Mouse (Mus musculus) gastrocnemius, postnatal 36 days (tissue): ENCODE measurements at regions not wholly inside any gene's neighbourhood (a gene's known extent, or its start where the extent isn't known, plus 50 kb on each side); places are given as distances from the start of the nearest gene placed in this dataset.
A peak's percentile ranks its signal among the peaks of the same experiment; 100 is the strongest.
"Not testable (repeated sequence)": the region's sequence is repeated elsewhere in the genome, so short reads cannot be mapped to it uniquely, and the experiment has no call there.

Experiments
- DNase-seq, 2 experiments: peaks; one replicate each; pipeline ENCODE4 v3.0.0; 2022
- intact Hi-C: fragments of 180-260 bp; cut with DNase I; formaldehyde crosslinking; loops from one replicate; pipeline ENCODE4 v1.15.1; 2025

DNA sequence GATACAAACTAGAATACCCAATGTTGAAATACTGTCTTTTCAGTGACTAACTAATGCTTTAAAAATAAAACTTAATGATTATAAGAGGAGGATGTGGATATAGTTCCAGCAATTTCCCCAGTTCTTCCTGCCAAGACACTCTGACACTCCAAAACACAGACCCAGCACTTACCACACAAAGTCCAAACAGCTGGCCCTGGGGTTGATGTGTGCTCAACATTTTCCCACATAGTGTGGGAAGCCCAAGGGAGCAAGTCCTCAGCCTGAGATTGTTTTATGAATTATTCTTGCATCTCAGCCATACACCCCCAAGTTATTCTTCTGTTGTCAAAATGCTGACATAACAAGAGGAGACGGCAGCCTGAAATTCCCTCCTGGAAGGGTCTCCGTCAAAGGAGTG is 187.5 kb upstream of the Gm21897 start:
- intact Hi-C loops, result no loop called here
- peak in 1 of 2 experiments; percentile 7 for DNase-seq

DNA sequence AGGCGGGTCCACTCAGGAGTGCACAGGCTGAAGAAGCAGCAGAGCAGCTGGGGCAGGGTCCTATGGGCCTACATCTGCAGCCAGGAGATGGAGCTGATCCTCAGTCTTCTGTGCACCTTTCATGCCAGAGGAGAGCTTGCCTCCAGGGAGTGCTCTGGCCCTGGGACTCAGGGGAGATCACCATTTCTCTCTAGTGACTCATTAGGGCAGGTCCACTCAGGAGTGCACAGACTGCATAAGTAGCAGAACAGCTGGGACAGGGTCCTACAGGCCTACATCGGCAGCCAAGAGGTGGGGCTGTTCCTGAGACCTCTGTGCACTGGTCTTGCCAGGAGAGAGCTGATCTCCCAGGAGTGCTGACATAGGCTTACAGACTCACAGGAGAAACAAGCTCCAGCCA is 159.4 kb upstream of the Gm21897 start:
- DNase-seq, result no peak
- intact Hi-C loops, result no loop called here

DNA sequence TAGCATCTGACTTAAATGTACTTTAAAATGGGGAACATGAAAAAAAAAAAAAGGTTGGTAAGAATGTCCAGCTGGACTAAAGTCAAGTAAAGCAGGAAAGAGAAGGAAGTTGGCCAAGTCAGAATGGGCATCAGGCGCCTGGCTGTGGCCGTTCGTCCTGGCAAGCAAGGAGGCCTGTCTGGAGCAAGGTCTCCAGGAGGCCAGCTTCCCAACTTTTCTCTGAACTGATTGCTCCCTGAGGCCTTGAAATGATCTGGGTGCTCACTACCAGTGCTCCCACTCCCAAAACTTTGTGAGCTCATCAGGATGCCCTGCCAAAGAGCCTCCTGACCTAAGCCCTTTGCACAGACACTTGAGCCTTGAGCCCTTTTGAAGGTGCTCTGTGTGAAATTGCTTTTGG is 141.7 kb upstream of the Gm21897 start:
- DNase-seq, result peak in 1 of 2 experiments; percentile 5
- intact Hi-C loops, result no loop called here

DNA sequence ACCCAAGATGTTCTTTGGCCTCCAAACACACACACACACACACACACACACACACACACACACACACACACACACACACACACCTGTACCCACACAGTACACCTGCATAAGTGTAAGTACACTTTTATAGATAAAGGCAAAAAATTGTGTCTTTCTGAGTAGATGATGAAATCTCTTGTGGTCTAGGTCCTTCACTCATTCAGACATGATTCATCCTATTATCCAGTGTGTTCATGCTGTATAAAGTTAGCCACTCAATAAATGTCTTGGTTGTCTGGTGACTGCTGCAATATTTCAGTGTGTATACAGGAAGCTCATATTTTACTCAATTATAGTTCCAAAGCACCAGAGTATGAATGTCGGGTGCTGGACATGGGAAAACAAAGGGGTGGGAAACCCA is 131.5 kb upstream of the Gm21897 start:
- DNase-seq, result no peak
- intact Hi-C loops, result no loop called here

DNA sequence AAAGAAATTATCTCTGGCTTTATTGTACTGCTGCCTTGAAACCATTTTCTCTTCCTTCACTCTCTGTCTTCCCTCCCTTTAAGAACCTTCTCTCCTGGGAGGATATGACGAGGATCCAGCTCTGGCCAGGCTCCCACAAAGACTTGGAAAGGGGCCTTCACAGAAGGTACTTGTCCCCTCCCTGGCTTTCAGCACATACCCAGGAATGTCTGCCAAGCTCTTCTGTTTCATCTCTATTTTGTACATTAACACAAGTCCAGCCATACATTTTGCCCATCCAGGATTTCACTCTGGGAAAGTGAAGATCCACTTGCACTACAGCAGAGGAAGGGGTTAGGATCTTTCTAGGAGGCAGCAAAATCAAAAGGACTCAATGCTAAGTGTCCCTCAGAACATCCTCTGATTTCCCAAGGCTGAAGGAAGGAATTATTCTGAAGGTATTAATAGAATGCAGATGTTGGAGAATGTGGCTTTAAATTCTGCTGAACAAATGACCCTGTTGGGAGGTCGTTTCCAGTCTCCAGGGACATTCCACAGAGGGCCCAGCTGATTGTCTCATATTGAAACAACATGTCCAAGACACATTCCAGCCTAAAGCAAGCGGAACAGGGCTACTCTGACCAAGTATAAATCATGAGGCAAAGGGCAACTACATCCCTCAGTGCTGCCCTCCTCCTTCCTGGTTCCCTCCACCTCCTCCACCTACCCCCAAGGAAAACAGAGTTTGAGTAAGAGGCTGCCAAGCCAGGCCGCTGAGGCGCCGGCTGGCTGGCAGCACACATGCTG is 122.1 kb upstream of the Gm21897 start:
- intact Hi-C loops, result no loop called here
- DNase-seq, result peak; percentile 29 to 34

DNA sequence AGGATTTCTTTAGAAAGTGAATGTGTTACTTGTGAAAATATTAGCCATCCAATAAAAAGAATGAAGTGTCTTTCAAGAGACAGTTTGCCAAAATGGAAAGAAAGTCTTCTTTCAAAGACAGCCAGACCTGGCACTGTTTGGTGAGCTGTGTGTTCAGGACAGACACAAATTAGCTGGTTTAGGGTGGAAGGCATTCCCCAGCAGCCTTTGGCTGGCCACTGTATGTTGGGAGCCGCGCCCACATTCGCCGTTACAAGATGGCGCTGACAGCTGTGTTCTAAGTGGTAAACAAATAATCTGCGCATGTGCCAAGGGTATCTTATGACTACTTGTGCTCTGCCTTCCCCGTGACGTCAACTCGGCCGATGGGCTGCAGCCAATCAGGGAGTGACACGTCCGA is 121.3 kb upstream of the Gm21897 start:
- DNase-seq, intact Hi-C loops: not testable (repeated sequence)

DNA sequence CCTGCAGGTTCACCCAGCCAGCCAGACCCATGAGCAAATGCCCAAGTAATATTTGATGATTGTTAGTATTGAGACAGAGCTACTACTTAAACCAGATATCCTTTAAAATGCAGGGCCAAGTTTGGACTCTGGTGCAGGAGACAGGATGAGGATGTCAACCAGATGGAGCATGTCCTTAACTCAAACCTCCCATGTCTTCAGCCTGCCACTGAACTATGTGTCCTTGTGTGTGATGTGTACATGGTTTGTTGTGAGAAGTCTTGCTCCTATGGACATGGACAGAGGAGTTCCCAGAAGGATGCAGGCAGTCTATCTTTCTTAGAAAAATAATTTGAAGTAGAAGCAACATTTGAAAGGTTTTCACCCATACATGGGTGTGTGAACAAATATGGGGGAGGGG is 120.4 kb upstream of the Gm21897 start:
- intact Hi-C loops, result no loop called here
- DNase-seq, result no peak

DNA sequence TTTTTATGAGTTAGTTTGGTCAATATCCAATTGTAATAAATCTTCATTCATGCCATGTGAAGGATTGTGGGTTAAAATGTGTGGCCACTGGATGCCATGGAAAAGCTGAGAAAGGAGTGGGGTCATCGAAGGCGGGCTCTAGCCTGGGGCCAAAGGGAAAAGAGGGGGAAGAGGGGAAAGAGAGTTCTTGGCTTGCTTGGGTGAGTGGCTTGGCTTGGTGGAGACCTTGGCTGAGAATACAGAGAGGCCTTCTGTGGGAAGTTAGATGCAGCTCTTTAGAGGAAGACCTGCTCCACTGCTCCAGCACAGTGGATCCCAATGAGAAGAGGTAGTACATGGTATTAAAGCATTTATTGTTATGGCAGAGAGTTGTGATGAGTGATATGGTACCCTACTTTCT is 101.3 kb upstream of the Gm21897 start:
- intact Hi-C loops, result no loop called here
- DNase-seq, result peak in 1 of 2 experiments; percentile 10

DNA sequence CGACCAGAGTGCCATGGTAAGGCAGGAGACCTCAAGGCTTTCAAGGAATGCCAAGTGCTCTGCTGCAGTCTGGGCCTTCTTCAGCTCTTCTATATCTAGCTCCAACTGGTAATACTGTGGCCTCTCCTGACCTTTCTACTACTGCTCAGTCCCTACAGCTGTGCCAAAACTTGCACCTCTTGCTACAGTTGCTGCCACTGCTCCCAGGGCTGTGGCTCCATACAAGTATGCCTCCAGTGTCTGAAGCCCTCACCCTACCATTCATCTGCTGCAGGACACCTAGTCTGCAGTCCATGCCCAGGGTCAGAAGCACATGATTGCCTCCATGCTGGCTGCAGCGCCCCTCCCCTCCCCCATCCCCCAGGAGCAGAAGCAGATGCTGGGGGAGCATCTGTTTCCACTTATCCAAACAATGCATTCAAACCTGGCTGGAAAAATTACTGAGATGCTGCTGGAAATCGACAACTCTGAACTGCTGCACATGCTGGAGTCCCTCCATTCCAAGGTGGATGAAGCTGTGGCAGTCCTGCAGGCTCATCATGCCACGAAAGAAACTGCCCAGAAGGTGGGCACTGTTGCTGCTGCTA is 96.2 kb upstream of the Gm21897 start:
- no peak for DNase-seq
- intact Hi-C loops, result no loop called here

DNA sequence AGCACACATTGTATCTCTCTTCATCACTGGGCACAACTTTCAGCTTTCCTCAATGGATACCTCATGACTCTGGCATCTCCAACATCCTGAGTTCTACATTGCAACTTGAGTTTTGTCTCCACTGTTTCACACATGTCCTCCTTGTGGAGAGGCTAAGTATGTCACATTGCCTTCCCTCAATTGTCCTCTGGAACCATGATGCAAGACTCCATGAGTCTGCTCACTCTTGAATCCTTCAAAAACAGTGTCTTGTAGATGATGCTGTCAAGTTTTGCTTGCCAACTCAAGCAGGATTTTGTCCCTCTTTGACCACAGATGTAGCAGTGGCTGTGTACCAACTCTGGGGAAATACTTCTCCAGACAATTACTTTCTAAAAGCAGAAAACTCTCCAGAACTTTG is 79.4 kb upstream of the Gm21897 start:
- DNase-seq, result no peak
- intact Hi-C loops, result no loop called here

DNA sequence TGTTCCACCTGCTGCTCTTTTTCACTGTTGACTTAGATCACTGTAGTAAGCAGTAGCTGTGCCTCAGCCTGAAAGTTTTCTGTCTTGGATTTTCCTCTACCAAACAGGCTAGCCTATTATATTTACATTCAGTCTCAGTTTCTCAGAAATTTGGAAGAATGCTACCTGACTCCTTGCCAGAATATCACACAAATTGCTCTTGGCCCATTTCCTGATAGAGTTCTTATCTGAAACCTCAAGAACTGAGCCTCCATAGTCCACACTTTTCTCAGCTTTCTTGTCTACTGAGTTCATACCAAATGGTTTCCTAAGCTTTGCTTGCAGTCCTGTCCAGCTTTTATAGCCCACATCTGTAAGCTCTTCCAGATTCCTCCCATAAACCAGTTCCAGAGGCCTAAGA is 78.8 kb upstream of the Gm21897 start:
- intact Hi-C loops, result no loop called here
- DNase-seq, result no peak

DNA sequence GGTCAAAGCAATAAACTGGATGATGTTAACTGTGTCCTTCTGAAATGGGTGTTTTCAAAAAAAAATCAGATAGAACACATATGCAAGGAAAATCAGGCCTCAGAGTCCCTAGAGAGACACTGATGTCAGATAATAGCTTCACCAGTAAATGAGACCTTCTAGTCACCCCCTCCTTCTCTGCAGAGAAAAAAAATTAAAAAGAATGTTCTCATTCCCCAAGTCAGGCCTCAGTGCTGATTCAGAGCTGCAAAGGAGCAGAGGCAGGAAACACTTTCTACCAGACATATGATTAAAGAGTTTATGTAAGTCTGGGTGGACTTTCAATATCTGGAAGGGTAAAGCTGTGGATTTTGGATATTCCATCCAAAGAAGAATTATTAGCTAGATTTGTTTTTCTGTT is 67.1 kb upstream of the Gm21897 start:
- intact Hi-C loops, result no loop called here

DNA sequence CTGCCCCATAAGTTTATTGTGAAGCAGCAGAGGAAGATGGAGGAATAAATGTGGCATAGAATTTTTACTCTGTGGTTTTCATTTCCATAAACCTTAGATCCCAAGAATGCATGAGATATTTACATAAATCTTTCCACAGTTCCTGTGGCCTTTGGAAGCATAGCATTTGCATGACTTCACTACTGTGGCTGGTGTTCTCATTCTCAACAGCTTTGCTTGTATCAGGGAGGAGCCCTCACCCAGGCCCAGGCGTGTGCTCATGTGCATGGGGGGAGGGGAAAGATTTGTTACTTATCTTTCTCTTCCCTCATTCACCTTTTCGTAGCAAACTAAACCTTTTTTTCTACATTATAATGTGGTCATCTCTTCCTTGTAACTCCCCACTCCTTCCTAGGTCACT is 65.6 kb upstream of the Gm21897 start:
- intact Hi-C loops, result no loop called here
- no peak for DNase-seq

More for the DNA sequence above, 67.1 kb upstream of the Gm21897 start:
- no peak for DNase-seq

DNA sequence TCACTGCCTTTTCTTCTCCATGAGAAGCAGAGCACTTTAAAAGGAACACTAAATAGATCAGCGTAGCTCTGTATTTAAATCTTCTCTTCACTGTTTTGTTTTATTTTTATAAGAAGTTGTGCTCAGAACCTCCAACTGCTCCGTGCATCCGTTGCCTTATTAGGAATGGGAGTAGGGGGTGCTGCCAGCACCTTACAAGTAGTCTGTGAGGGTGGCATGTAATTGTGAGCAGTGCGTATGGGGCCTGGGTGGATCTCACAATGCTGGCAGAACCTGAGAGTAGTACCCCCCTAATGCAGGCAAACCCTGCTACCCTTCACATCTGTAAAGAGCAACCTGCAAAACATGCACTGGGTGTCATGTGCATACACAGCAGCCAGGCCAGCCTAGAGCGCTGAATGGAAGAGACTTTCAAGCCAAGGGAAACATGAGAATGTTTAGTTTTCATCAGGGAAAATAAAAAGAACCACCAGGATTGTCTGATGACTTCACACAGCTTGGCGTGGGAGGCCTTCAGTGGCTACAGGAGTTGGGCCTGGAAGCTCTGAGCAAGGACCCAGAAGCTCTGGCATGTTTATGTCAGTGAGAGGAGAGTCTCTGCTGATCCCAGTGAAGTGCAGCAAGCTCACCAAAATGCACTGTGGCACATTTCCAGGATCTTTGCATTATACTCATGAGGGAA is 64.5 kb upstream of the Gm21897 start:
- intact Hi-C loops, result no loop called here
- DNase-seq, result no peak

DNA sequence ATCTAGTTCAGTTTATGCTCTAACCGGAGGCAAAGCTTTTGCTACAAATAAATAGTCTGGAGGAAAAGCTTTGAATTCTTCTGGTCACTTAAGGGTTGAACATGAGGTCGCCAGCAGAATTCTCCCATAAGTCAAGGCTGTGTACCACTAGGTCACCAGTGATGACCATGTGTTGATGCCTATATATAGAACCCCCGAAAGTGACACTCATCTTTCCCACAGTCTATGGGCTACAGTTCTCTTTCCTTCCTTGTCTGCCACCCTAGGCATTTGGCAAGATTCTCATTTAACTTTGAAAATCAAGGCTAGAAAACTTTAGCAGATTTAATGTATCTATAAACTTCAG is 63.9 kb upstream of the Gm21897 start:
- no peak for DNase-seq
- intact Hi-C loops, result no loop called here

DNA sequence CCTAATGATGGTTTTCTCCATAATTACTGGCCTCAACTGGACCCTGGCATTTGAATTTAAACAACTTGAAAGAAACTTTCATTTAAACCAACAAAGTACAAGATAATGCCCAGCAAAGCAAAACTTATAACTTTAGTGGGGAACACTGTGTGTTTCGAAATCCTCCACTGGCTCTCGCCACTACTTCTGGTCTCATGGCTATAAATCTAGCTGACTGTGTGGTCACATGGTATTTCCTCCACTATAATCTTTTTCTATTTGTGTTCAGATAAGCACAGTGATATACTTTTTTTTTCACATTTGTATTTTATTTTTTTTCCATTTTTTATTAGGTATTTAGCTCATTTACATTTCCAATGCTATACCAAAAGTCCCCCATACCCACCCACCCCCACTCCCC is 62.6 kb upstream of the Gm21897 start:
- intact Hi-C loops, result no loop called here
- no peak for DNase-seq

DNA sequence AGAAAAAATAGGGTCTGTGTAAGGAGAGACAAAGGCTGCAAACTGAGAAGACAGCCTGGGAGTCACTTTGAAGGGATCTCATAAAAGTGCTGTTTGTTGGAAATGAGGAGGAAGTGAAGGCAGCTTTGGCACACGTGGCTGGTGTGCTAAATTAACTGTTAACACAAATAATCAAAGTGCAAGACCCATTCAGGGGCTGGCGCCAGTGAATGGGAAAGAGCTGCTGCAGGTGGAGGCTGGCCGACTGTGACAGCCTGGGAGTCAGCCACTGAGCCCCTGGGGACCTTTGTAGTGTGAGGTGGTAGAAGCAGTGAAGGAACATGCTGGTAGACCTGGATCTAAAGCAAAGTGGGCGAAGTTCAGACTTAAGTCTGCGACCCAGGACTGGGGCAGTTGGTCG is 57.8 kb upstream of the Gm21897 start:
- no peak for DNase-seq
- intact Hi-C loops, result no loop called here

DNA sequence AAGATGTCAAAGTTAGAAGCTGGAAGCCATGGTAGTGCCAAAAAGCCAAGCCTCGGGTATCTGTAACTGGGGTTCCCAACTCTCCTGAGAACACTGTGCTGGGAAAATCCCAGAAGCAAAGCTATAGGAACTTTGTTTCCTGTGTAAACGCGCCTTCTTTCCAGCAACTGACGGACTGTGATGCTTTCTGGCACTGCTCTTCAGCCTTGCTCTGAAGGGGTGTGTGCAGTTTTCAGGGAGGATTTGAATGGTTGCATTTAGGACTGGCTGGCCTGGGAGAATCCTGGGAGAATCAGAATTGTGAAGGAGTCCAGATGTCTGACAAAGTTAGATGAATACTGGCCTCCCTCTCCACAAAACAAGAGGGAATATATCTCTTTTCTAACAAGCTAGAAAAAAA is 57.2 kb upstream of the Gm21897 start:
- no peak for DNase-seq
- intact Hi-C loops, result no loop called here
